Mouse (Mus musculus): ENCODE measurements around the gene Gm7029.
A peak's percentile ranks its signal among the peaks of the same experiment; 100 is the strongest.

GRCm38 (mm10) chr17:33824084-33824996, 49.3 kb upstream of the Gm7029 start, which contains the start of the genes Rps28 and Ndufa7:
- TF ChIP-seq EP300 (IDR thresholded peaks at IDR 0.05; ENCODE audit: low read length) (no peak), CTCF (conservative IDR thresholded peaks at IDR 0.05 in 1 of 2, IDR thresholded peaks at IDR 0.05 in 1 of 2; ENCODE audit: low read depth in 2 of 2, low read length in 2 of 2) (no peak), TCF12 (IDR thresholded peaks at IDR 0.05; ENCODE audit: low read depth, low read length) (peak; percentile 99), MAFK (IDR thresholded peaks at IDR 0.05; ENCODE audit: insufficient replicate concordance, low read length) (no peak), POLR2A (IDR thresholded peaks at IDR 0.05; ENCODE audit: low read depth, low read length) (peak; percentile 97), USF2 (conservative IDR thresholded peaks at IDR 0.05; ENCODE audit: low read depth, low read length) (peak; percentile 92), E2F4 (IDR thresholded peaks at IDR 0.05; ENCODE audit: insufficient replicate concordance, low read depth, low read length) (no peak), CHD2 (IDR thresholded peaks at IDR 0.05; ENCODE audit: low read length) (peak; percentile 100), JUND (conservative IDR thresholded peaks at IDR 0.05; ENCODE audit: low read depth, low read length) (no peak)
